Mouse (Mus musculus): ENCODE results near the gene Slc35e4.

Gene Slc35e4

GRCm38 (mm10) chr11:3862661-3863453, 51.6 kb downstream of the Slc35e4 start:
- peak; percentile 69 to 72 for DNase-seq

GRCm38 (mm10) chr11:3860361-3860760, 54.1 kb downstream of the Slc35e4 start:
- no peak for DNase-seq

GRCm38 (mm10) chr11:3859778-3860177, 54.7 kb downstream of the Slc35e4 start:
- DNase-seq = no peak

- peak; percentile 26 to 31 for DNase-seq
Measured at GRCm38 (mm10) chr11:3857902-3858301, 56.6 kb downstream of the Slc35e4 start.

All from cerebellum, postnatal 25 days (tissue).